Mouse (Mus musculus) limb, embryonic 15.5 days (tissue): Measurements from ENCODE around the gene Tbc1d7. TPM values are rescaled to one million over a fixed set of nuclear protein-coding genes. Genes with fewer than 3 reads are reported as not detected.

ENCODE experiments used
- ATAC-seq: fragments of 200-750 bp; cut with Nextera tagmentation; 2 replicates; pipeline ENCODE4 v1.8.0; 2017; ENCODE audit warnings: low read depth, moderate TSS enrichment; ENCODE audit not compliant: insufficient number of reproducible peaks, low FRiP score, low TSS enrichment
- H3K27ac ChIP-seq: fragments of 300-500 bp; sonication (generic); 2 replicates; pipeline ENCODE4 v1.5.1; 2015; ENCODE audit warnings: moderate library complexity, mild to moderate bottlenecking, inconsistent platforms
- H3K27me3 ChIP-seq: fragments of 300-500 bp; sonication (generic); 2 replicates; pipeline ENCODE4 v1.6.1; 2015; ENCODE audit warnings: inconsistent platforms
- H3K36me3 ChIP-seq: fragments of 300-500 bp; sonication (generic); 2 replicates; pipeline ENCODE4 v1.6.1; 2015; ENCODE audit warnings: inconsistent platforms
- H3K4me1 ChIP-seq: fragments of 300-500 bp; sonication (generic); 2 replicates; pipeline ENCODE4 v1.6.1; 2015; ENCODE audit warnings: inconsistent platforms
- H3K4me2 ChIP-seq: fragments of 300-500 bp; sonication (generic); 2 replicates; pipeline ENCODE4 v1.6.1; 2015; ENCODE audit warnings: mild to moderate bottlenecking, inconsistent platforms
- H3K4me3 ChIP-seq: fragments of 300-500 bp; sonication (generic); 2 replicates; pipeline ENCODE4 v1.5.1; 2015; ENCODE audit warnings: mild to moderate bottlenecking, inconsistent platforms
- H3K9ac ChIP-seq: fragments of 300-500 bp; sonication (generic); 2 replicates; pipeline ENCODE4 v1.6.1; 2015; ENCODE audit warnings: inconsistent platforms
- H3K9me3 ChIP-seq: fragments of 300-500 bp; sonication (generic); 2 replicates; pipeline ENCODE4 v1.6.1; 2016; ENCODE audit warnings: inconsistent platforms
- WGBS: fragments of 180-500 bp; shearing (Covaris S2); methylation state at CpG from one replicate; pipeline ENCODE4 v1.1.7; 2015; 5-methylcytosine and 5-hydroxymethylcytosine counted together
- polyA plus RNA-seq: library from polyadenylated mRNA; unstranded; fragments of >200 nt; fragmentation: Nextera tagmentation; extraction: Ambion mirVana; gene quantifications from 2 replicates; pipeline ENCODE4 v1.2.1, GENCODE M21; 2015

Tbc1d7 gene
- 45.6 and 45.8 TPM in 2 replicates for polyA plus RNA-seq

DNA sequence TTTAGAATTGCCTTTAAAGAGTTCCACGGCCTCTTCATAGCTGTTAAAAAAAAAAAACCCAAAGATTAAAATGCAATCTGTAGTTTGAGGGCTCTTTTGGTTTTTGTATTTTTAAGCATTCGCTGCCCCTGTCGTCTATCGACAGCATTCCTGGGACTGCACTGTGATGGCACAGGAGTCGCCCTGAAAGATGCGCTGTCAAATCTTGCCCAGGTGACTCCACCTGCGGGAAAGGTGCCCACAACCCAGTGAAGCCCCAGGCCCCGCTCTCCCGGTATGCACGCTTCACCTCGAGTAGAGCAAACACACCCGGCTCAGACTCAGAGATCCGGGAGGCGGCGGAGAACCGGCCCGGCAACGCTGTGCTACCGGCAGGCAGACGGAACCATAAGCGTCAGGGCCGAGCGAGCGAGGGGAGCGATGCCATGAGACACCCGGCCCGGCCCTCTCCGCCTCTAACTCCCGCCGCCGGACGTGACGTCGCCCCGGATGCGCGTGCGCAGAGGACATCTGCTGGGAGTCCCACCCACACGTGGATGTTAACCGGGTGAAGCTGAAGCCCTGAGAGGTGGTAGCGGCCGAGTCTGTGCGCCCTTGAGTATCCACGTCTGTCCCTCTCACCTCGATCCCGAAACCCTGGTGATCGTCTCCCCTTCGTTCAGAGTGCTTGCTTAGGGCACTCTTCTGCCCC, at the start of gene Tbc1d7:
Tbc1d7 (minus strand) TSS at position 482 of the 691 bp plus-strand sequence.
- Histone ChIP-seq H3K9me3 (no peaks in the 10 kb centered on the region), H3K36me3 (peaks cover 15% of the 10 kb centered on the region), H3K4me2 (peak within 1 kb of the TSS; percentile 78), H3K9ac (peak within 1 kb of the TSS; percentile 66), H3K27me3 (no peaks in the 10 kb centered on the region), H3K27ac (peak within 1 kb of the TSS; percentile 83), H3K4me1 (peaks cover 9% of the 10 kb centered on the region), H3K4me3 (peak within 1 kb of the TSS; percentile 69)
- WGBS, result under 1% methylated on average over 48 of the region's 48 CpGs
- ATAC-seq, result peak; percentile 91

- no peak for ATAC-seq
- Histone ChIP-seq H3K4me2 (no peak overlapping the region), H3K4me1 (peaks cover 22% of the 10 kb centered on the region), H3K27me3 (no peaks in the 10 kb centered on the region), H3K9me3 (no peaks in the 10 kb centered on the region), H3K27ac (0 out of 2 replicates have a peak overlapping the region, but pooled peaks have one; percentile 54), H3K9ac (no peak overlapping the region), H3K4me3 (no peak overlapping the region), H3K36me3 (no peaks in the 10 kb centered on the region)
- WGBS, result 52% methylated on average over 1 of the region's 1 CpGs
Observed at GRCm38 (mm10) chr13:43220635-43221034, 49.3 kb upstream of the Tbc1d7 start.

GRCm38 (mm10) chr13:43218764-43219163, 47.5 kb upstream of the Tbc1d7 start:
- H3K4me2 ChIP-seq, result no peak overlapping the region
- no peak overlapping the region for H3K27ac ChIP-seq
- no peaks in the 10 kb centered on the region for H3K9me3 ChIP-seq
- no peak overlapping the region for H3K9ac ChIP-seq
- no peak for ATAC-seq
- no peak overlapping the region for H3K4me3 ChIP-seq
- H3K36me3 ChIP-seq, result no peaks in the 10 kb centered on the region
- peaks cover 25% of the 10 kb centered on the region for H3K4me1 ChIP-seq
- no peaks in the 10 kb centered on the region for H3K27me3 ChIP-seq
- WGBS, result 35% methylated on average over 4 of the region's 4 CpGs

GRCm38 (mm10) chr13:43218284-43218683, 47.0 kb upstream of the Tbc1d7 start:
- Histone ChIP-seq H3K27me3 (no peaks in the 10 kb centered on the region), H3K36me3 (no peaks in the 10 kb centered on the region), H3K4me1 (peaks cover 25% of the 10 kb centered on the region), H3K27ac (no peak overlapping the region), H3K4me3 (no peak overlapping the region), H3K9ac (no peak overlapping the region), H3K4me2 (no peak overlapping the region), H3K9me3 (no peaks in the 10 kb centered on the region)
- ATAC-seq, result no peak
- 55% methylated on average over 4 of the region's 4 CpGs for WGBS

- Histone ChIP-seq H3K4me1 (peaks cover 25% of the 10 kb centered on the region), H3K36me3 (no peaks in the 10 kb centered on the region), H3K9me3 (no peaks in the 10 kb centered on the region), H3K9ac (no peak overlapping the region), H3K27me3 (no peaks in the 10 kb centered on the region), H3K4me2 (no peak overlapping the region), H3K4me3 (no peak overlapping the region), H3K27ac (no peak overlapping the region)
- ATAC-seq, result no peak
- 64% methylated on average over 4 of the region's 4 CpGs for WGBS
Observed at GRCm38 (mm10) chr13:43217686-43218085, 46.4 kb upstream of the Tbc1d7 start.

GRCm38 (mm10) chr13:43217059-43217458, 45.8 kb upstream of the Tbc1d7 start:
- ATAC-seq, result no peak
- Histone ChIP-seq H3K9ac (no peak overlapping the region), H3K27me3 (no peaks in the 10 kb centered on the region), H3K9me3 (no peaks in the 10 kb centered on the region), H3K4me2 (no peak overlapping the region), H3K36me3 (no peaks in the 10 kb centered on the region), H3K4me1 (peaks cover 31% of the 10 kb centered on the region), H3K27ac (no peak overlapping the region), H3K4me3 (no peak overlapping the region)
- WGBS, result 86% methylated on average over 8 of the region's 8 CpGs

DNA sequence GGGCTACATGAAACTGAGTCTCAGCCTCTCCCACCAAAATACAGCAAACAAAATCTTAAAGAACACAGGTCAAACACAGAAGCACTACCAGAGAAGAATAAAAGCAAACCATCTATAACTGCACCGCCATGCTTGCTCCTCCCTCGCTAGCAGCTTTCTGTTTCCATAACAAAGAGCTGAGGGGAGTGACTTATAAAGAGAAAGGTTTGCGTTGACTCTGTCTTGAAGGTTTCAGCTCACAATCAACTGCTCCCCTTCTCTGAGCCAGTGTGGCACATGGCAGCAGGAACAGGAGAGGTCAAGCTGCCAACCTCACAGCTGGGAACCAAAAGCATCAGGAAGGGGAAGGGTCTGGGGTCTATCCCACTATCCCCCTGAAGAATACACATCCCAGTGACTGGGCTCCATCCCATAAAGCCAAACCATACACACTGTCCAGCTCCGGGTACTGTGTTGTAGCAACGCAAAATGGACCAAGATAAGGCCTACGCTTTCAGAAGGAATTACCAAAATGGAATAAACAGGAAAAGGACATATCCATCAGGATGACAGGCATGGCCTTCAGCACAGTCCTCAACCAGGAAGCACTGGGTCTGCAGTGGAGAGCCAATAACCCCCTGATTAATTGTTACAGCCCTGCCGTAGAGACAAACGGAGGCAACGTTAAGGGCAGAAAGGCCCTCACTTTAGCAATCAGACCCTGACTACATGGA, 44.8 kb upstream of the Tbc1d7 start:
- 77% methylated on average over 9 of the region's 9 CpGs for WGBS
- Histone ChIP-seq H3K36me3 (no peaks in the 10 kb centered on the region), H3K27me3 (no peaks in the 10 kb centered on the region), H3K4me3 (no peak overlapping the region), H3K27ac (no peak overlapping the region), H3K4me2 (no peak overlapping the region), H3K4me1 (peaks cover 35% of the 10 kb centered on the region), H3K9me3 (no peaks in the 10 kb centered on the region), H3K9ac (no peak overlapping the region)
- ATAC-seq, result no peak

DNA sequence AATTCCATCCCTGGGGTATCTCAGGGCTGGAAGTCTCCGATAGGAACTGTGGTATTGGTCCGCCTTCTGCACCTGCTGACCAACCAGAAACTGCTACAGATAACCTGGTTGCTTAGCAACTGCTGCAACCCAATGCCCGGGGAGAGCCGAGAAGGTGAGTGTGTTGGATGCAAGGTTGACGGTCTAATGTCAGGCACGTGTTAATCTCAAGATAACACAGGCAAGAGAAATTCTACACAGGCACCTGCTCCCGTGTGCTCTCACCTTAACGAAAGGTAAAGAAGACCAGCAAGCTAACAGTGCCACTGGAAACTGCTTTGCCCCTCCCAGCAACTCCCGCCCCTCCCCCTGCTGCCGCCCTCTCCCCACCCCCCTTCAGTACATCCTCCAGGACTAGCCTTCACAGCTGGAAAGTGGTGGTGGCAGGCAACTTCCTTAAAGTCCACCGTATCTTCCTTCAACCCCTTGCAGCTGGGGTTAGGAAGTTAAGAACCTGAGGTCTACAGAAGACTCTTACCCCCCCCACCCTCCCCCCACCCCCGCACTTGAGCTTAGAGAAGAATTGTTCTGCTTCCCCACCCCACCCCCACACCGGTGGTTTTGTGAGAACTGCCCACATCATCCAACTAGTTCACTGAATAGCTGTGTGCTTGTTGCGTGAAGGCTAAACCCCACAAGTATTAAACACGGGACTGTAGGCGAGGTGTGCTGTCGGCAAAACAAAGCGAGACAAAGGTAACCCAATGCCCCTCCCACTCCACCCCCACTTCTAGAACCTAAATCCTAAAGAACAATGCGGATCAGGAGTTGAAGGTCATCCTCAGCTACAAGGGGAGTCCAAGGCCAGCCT, 44.1 kb upstream of the Tbc1d7 start:
- Histone ChIP-seq H3K27me3 (no peaks in the 10 kb centered on the region), H3K9ac (no peak overlapping the region), H3K27ac (no peak overlapping the region), H3K36me3 (no peaks in the 10 kb centered on the region), H3K4me3 (no peak overlapping the region), H3K4me1 (peaks cover 34% of the 10 kb centered on the region), H3K9me3 (no peaks in the 10 kb centered on the region), H3K4me2 (0 out of 2 replicates have a peak overlapping the region, but pooled peaks have one; percentile 14)
- WGBS, result 24% methylated on average over 19 of the region's 19 CpGs
- ATAC-seq, result no peak

DNA sequence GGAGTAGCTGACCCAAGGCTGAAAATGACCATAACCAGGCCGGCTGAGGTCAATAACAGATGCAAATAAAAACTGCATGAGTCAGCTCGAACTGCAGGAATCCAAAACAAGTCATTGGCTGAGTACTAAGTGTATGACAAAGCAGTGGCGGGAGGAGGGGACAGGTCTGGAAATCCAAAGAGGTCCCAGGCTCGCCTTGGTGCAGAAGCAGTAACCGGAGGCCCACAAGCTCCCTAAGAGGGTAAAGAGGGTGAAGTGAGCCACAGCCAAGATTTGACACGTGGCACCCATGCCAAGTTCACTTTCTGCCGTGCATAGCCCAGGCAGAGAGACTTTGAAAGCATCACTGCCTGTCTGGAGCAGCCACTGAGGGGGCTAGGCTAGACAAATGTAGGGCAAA, 41.0 kb upstream of the Tbc1d7 start:
- Histone ChIP-seq H3K36me3 (no peaks in the 10 kb centered on the region), H3K9me3 (no peaks in the 10 kb centered on the region), H3K4me3 (no peak overlapping the region), H3K4me1 (peaks cover 23% of the 10 kb centered on the region), H3K27ac (peak overlapping the region; percentile 11; the same call in 1 of the 2 replicates), H3K4me2 (no peak overlapping the region), H3K9ac (no peak overlapping the region), H3K27me3 (no peaks in the 10 kb centered on the region)
- no peak for ATAC-seq
- WGBS, result 45% methylated on average over 7 of the region's 7 CpGs

DNA sequence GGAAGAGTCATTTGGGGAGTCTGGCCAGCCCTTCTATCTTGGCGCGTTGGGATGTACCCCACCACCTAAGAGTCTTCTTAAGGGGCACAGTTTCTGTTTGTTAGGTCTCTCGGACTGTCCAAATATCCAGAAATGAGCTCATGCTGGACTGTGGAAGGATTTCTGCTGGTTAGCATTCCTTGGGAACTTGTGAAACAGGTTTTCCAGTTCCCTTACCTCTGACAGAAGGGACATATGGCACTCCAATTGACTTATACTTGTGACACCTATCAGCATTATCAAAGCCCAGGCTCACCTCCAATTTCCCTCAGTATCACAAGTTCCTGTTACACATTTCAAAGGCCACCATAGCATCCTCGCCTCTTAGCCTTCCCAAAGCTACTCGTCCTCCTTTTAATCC, 39.7 kb upstream of the Tbc1d7 start:
- H3K27me3 ChIP-seq, result no peaks in the 10 kb centered on the region
- no peak for ATAC-seq
- WGBS, result 75% methylated on average over 5 of the region's 5 CpGs
- H3K27ac ChIP-seq, result no peak overlapping the region
- no peak overlapping the region for H3K4me2 ChIP-seq
- no peak overlapping the region for H3K4me3 ChIP-seq
- H3K36me3 ChIP-seq, result no peaks in the 10 kb centered on the region
- H3K9me3 ChIP-seq, result no peaks in the 10 kb centered on the region
- no peak overlapping the region for H3K9ac ChIP-seq
- peaks cover 23% of the 10 kb centered on the region for H3K4me1 ChIP-seq

- H3K9me3 ChIP-seq, result no peaks in the 10 kb centered on the region
- peaks cover 20% of the 10 kb centered on the region for H3K4me1 ChIP-seq
- H3K9ac ChIP-seq, result no peak overlapping the region
- ATAC-seq, result no peak
- no peak overlapping the region for H3K4me2 ChIP-seq
- no peaks in the 10 kb centered on the region for H3K27me3 ChIP-seq
- H3K27ac ChIP-seq, result no peak overlapping the region
- WGBS, result 68% methylated on average over 5 of the region's 5 CpGs
- no peaks in the 10 kb centered on the region for H3K36me3 ChIP-seq
- H3K4me3 ChIP-seq, result no peak overlapping the region
Observed at GRCm38 (mm10) chr13:43209560-43209959, 38.3 kb upstream of the Tbc1d7 start.
